Mouse (Mus musculus): ENCODE measurements around the gene Eml2.

DNA sequence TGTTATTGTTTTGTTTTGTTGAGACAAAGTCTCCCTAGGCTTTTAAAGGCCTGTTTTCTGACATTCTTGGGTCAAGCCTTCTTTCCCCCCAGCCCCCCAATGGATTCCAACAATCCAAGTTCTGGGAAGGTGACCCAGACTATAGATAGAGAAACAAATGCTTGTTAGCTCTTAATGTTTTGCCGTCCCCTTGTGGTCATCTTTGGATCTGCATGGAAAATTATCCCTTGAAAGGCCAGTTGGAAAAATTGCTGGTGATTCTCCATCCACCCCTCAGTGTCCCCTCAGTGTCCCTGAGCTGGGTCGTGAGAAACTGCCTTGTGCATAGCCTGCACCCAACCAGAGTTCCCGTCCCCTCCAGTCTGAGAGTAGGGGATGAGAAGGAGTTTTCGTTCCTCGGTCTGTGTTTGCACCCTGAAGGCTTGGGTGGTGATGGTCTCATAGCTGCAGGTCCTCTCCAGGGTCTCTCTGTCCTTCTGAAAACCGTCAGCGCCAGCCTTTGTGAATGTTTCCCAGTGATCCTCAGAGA lies 32.8 kb downstream of the Eml2 start:
- TF ChIP-seq GATA1 (IDR thresholded peaks at IDR 0.05; ENCODE audit: borderline replicate concordance, low read length) (no peak), FLI1 (IDR thresholded peaks at IDR 0.05; ENCODE audit: low read length) (no peak)

All from megakaryocyte, embryonic 14.5 days (primary cell).